Mouse (Mus musculus) G1E (cell line): ENCODE measurements at regions not wholly inside any gene's neighbourhood (a gene's known extent, or its start where the extent isn't known, plus 50 kb on each side); places are given as distances from the start of the nearest gene placed in this dataset.

Experiments used
- CTCF ChIP-seq: IDR thresholded peaks from 2 replicates; pipeline ENCODE4 v1.5.1; 2012; ENCODE audit warnings: low read depth, low read length, inconsistent platforms, mixed read lengths
- GATA2 ChIP-seq: IDR thresholded peaks from 2 replicates; pipeline ENCODE4 v1.6.1; 2012; ENCODE audit warnings: low read depth, low read length, inconsistent platforms, borderline replicate concordance

DNA sequence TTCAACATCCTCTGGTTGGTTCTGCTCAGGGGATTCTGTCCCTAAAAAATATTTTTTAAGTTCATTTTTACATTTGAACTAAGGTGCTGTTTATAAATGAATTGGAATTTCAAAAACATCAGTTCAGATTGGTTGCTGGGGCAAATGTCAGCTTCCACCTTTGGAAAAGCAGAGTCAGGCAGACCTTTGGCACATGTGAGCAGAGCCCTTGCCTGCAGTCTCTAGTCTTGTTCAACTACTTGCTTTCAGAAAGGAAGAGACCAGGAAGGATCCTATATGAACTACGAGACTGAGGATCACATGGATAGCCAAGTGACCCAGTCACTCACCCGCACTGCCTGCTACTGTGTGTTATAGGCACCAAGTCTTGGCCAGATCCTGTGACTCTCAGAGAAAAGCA lies 82.5 kb upstream of the Tbl1xr1 start:
- TF ChIP-seq CTCF, result no peak
- no peak for TF ChIP-seq GATA2
